Mouse (Mus musculus) left cerebral cortex, adult 2 months (tissue): ENCODE results near the gene Fgf2. TPM values are rescaled to one million over a fixed set of nuclear protein-coding genes. Genes with fewer than 3 reads are reported as not detected.

Experiments
- DNase-seq, 2 experiments: peaks; one replicate each; pipeline ENCODE4 v3.0.0; 2021 to 2022; ENCODE audit warnings: low spot score in 2 of 2, mixed read lengths in 1 of 2; ENCODE audit errors: extremely low spot score in 1 of 2
- H3K27ac ChIP-seq: fragments of 200-600 bp; 2 replicates; pipeline ENCODE4 v1.8.1; 2022
- H3K4me3 ChIP-seq: fragments of 200-600 bp; 2 replicates; pipeline ENCODE4 v1.8.1; 2022
- CTCF ChIP-seq: fragments of 200-600 bp; IDR thresholded peaks from 2 replicates; pipeline ENCODE4 v1.8.1; 2022; ENCODE audit warnings: antibody characterized with exemption, mild to moderate bottlenecking, moderate library complexity
- intact Hi-C: fragments of 180-260 bp; cut with DNase I; formaldehyde crosslinking; loops from one replicate; pipeline ENCODE4 v1.15.1; 2025
- long read RNA-seq, 2 experiments: library from polyadenylated mRNA; stranded (forward); transcript quantifications; one replicate each; pipeline ENCODE4 v2.0.0; 2021; ENCODE audit warnings: borderline mapping rate in 2 of 2
- total RNA-seq, 2 experiments: library from RNA; stranded (reverse); gene quantifications; 2 replicates each; pipeline ENCODE4 v1.2.3; 2021

Fgf2 gene
- total RNA-seq, result 1 to 10 TPM; 4.2 to 4.4 TPM
- long read RNA-seq, experiment 1, full-length matches to known transcripts, result 3 of 5 reads
- long read RNA-seq, experiment 1, partial matches to known transcripts, result 0 of 5 reads
- long read RNA-seq, experiment 1, other reads (novel, unspliced or antisense), result 2 of 5 reads
- long read RNA-seq, experiment 2, full-length matches to known transcripts, result 2 of 4 reads
- long read RNA-seq, experiment 2, partial matches to known transcripts, result 0 of 4 reads
- long read RNA-seq, experiment 2, other reads (novel, unspliced or antisense), result 2 of 4 reads

DNA sequence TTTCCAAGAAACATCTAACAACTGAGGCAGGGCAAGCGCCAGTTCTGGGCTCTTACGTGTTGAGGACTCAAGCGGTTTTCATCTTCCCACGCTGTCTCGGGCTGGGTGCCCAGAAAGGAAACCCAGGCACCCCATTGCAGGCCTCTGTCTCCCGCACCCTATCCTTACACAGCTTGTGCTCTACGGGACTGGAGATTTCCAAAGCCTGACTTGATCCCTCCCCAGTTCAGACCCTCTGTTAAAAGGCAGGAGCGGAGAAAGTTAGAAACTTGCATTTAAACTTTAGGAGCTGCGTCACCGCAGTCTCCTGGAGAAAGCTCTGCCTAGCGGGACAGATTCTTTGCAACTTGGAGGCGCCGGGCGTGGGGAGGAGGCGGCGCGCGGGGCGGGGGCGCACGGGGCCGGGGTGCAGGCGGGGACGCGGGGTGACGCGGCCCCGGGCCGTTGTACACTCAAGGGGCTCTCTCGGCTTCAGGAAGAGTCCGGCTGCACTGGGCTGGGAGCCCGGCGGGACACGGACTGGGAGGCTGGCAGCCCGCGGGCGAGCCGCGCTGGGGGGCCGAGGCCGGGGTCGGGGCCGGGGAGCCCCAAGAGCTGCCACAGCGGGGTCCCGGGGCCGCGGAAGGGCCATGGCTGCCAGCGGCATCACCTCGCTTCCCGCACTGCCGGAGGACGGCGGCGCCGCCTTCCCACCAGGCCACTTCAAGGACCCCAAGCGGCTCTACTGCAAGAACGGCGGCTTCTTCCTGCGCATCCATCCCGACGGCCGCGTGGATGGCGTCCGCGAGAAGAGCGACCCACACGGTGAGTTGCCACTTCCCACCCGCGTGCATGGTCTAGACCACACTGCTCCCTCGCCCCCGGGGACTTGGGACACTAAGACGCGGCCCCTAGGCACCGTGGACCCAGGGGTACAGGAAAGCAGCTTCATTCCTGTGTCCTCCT lies at the start of gene Fgf2:
Gene Fgf2, plus strand, starts transcription at position 126 of the 945 bp plus-strand sequence.
- Histone ChIP-seq H3K27ac (no peak within 1 kb of the TSS), H3K4me3 (peak within 1 kb of the TSS; percentile 52)
- intact Hi-C loops, result no loop called here

DNA sequence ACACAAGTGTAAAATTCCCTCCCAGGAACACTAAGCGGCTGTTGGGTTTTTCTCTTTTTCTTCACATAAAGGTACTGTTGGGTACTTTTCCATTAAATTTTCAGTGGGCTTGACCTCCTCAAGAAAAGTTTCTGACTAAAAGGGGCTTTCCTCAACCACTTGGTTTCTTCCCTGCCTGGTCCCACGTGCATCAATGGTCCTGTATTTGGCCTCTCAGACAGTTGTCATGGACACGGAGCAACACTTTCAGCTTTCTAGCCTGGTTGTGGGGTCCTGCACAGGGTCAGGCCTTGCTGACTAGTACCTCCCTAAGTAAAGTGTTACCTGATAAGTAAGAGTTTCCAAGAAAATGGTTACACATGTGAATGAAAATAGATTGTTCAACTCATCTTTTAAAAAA lies 48.7 kb upstream of the Fgf2 start:
- no peak for TF ChIP-seq CTCF
- DNase-seq, result no peak
- intact Hi-C loops, result no loop called here
- Histone ChIP-seq H3K27ac (no peak overlapping the region), H3K4me3 (no peak overlapping the region)

More for the DNA sequence above, at the start of gene Fgf2:
- DNase-seq, result peak; percentile 27 to 46
- TF ChIP-seq CTCF, result no peak

DNA sequence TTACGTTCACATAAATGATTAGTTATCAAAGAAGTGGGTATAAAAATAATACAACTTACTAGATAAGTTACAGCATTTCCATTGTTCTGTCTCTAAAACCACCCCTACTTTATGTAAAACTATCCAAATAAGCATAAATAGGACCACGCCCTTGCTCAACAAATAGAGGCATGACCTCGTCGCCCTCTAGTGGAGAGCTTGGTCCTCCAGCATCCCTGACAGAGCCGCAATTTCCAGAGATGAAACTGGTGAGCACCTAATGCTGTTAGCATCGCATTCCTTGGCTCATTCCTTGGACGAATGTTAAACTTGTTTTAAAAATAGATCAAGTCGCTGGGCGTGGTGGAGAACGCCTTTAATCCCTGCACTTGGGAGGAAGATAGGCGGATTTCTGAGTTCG lies 45.5 kb upstream of the Fgf2 start:
- intact Hi-C loops, result no loop called here
- Histone ChIP-seq H3K4me3 (no peak overlapping the region), H3K27ac (no peak overlapping the region)
- DNase-seq, result peak; percentile 18 to 31
- peak; percentile 70 for TF ChIP-seq CTCF

DNA sequence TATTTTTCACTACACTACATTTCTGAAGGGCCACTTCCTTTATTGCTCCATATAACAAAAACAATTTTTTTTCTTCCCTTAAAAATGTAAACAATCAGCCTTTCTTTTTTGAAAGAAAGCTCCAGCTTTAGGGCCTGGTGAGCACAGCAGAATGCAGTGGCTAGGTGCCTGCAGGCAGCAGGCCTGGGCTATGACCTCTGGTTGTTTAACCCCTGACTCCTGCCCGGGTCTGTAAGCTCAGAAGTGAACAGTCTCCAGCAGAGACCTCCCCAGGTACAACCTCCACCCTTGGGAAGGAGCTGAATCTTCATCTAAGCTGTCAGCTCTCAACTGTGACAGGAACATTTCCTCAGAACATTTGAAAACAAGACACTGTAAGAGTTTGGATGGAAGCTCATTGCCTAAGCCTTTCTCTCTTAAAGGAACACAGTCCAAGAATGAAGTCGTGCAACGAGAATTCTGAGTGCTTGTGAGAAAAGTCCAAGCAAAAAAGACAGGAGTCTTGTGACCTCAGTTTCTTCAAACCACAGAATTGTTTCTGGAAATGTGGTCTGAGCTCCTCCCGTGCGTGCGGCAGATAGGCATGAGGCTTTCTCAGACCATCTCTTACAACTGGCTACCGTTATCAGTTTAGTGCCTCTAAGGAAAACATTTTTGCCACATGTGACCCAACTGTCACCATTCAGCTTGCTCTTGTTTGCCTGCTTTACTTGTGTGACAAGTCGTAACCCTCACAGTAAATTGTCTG lies 44.6 kb upstream of the Fgf2 start:
- intact Hi-C loops, result no loop called here
- Histone ChIP-seq H3K27ac (no peak overlapping the region), H3K4me3 (no peak overlapping the region)
- DNase-seq, result no peak
- no peak for TF ChIP-seq CTCF

DNA sequence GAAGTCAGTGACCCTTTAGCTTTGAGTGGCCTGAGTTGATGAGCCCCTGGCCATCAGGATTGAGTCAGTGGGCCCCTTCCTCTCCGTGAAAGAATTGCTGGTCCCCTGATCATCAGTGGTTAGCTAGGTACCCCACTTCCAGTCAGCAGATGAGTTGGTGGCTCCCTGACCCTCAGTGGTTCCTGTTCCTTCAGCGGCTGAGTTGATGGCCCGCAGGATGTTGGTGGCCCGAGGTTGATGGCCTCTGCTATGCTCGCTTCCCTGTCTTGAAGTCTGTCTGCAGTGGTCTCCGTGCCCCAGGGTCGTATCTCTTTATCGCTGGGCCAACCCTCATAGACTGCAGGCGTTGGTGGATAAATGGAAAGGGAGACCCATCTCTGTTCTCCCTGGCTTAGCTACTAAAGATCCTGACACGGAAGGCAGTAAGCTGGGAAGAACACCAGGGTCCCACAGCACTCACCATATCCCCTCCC lies 36.2 kb upstream of the Fgf2 start:
- intact Hi-C loops, result loop anchor here (2.0 kb wide), 2 partner anchors 53 to 107 kb away; partner anchors contain the start of gene Spata5
- peak in 1 of 2 experiments; percentile 14 for DNase-seq
- Histone ChIP-seq H3K4me3 (peak overlapping the region; percentile 69), H3K27ac (peak overlapping the region; percentile 96)
- no peak for TF ChIP-seq CTCF

DNA sequence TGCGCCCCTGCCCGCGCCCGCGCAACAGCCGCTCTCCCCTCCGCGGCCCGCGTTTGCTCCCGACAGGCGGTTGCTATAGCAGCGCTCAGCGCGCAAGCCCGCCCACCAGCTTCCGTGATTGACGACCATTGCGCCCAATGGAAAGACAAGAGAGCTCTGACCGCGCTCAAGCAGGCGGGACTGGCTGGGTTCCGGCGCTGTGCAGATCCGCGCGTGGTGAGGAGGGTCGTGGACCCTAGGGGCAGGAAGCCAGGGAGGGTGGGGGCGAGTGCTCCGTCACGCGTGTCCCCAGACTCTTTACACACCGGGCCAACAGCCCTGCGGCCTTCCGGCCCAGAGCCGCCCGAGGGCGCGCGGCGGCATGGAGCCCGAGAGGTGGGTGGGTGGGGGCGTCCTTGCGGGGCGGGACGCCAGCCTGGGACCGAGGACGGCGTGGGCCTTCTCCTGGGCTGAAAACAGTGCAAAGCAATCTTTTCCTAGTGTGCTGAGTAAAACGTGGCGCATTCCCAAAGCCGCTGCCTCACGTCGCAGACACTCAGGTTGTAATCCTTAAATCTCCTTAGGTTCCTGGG lies 35.7 kb upstream of the Fgf2 start, which contains the start of the genes Bbs12 and Cetn4:
Gene Bbs12, plus strand, starts transcription at position 185 of the 572 bp plus-strand sequence.
Gene Cetn4, minus strand, starts transcription at position 339 of the 572 bp plus-strand sequence.
- intact Hi-C loops, result loop anchor here (2.0 kb wide), 2 partner anchors 54 to 106 kb away; partner anchors contain the start of gene Spata5
- peak within 1 kb of the TSS; percentile 96 for H3K27ac ChIP-seq
- peak within 1 kb of the TSS; percentile 69 for H3K4me3 ChIP-seq
- DNase-seq, result peak; percentile 98 to 100
- TF ChIP-seq CTCF, result no peak

DNA sequence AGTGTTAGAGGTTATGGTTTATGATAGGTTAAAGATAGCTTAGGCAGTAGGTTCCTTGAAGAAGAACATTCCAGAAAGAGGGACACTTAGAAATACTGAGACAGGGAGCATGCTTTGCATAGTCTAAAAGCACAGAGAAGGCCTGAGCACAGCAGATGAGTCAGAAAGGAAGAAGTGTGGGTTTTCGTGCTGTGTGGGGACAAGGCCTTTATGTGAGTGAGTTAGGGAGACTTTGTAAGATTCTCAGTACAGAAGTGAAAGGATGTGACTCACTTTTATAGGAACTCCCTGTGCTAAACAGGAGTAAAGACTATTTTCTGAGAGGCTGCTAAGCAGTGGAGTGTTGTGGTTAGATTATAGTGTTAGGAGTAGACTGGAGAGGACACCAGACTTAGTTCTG lies 34.8 kb upstream of the Fgf2 start:
- TF ChIP-seq CTCF, result no peak

DNA sequence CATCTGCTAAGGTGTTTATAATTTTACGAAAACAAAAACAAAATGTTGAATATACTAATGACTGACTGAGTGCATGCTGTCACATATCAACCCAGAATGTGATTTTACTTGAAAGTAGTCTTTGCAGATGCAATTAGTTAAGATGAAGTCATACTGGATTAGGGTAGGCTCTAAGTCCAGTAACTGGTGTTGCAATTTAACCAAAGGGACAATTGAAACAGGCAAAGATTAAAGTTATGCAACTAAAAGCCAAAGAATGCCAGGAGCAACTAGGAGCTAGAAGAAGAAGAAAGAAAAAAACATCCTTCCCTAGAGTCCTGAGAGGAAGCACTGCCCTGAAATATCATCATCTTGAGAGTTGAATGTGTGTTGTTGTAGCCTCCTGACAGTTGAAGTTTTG lies 31.9 kb upstream of the Fgf2 start:
- H3K27ac ChIP-seq, result no peak overlapping the region
- no peak overlapping the region for H3K4me3 ChIP-seq
- TF ChIP-seq CTCF, result no peak
- intact Hi-C loops, result no loop called here
- no peak for DNase-seq

More for the DNA sequence above, 34.8 kb upstream of the Fgf2 start:
- DNase-seq, result peak; percentile 28 to 32
- intact Hi-C loops, result loop anchor here (2.0 kb wide), 2 partner anchors 55 to 105 kb away; partner anchors contain the start of gene Spata5
- H3K27ac ChIP-seq, result peak overlapping the region; percentile 96
- no peak overlapping the region for H3K4me3 ChIP-seq

DNA sequence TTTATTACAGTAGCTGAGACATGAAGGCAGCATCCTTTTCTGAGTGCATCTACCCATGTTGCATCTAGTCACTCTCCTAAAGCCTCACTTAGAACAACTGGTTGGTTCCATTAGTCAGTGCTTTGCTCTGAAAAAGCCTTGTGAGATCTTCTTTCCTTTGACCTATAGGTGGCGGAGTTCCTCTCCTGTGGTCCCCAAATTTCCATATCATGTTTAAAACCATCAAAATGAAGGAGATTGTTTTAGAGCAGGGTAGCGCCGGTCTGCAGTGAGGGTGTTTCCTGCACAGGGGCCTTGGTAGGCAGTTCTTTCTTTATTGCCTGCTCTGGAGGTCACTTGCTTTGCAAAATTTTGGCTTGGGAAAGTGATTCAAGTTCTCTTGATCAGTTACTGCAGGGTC lies 23.8 kb upstream of the Fgf2 start:
- DNase-seq, result no peak
- intact Hi-C loops, result no loop called here

DNA sequence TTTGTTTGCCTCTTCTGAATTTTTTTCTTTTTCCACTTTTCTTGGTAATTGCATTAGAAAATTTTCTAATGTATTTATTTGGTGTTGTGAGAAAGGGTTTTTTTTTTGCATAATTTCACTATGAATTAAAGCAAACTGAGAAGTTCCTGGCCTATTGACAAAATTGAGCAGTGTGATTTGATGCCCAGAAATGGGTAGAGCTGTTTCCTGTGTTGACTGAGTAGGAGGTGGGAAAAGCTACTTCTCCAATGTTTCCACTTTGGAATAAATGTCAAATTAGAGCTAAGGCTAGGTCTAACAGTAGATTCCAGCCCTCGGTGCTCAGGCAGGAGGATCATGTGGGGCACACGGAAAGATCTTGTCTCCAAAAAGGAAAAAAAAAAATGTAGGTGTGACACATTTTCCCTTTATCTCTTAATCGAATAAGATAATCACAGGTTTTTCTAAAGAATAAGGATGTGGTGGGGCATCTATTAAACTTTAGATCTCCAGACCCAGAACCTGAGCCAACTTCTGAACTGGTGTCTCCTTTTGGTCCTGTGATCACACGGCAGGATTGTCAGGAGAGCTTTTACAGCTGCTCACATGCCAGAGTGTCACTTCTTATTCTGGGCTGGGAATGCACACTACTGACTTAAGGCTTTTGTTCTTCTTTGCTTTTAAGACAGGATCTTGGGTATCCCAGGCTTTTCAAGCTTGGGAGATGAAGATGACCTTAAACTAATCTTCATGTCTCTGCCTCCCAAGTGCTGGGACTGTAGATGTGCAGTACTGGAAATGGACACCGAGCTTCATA lies 22.6 kb upstream of the Fgf2 start:
- intact Hi-C loops, result loop anchor here (5.0 kb wide), 1 partner anchor 87 kb away; no protein-coding TSS in a partner anchor
- Histone ChIP-seq H3K27ac (no peak overlapping the region), H3K4me3 (no peak overlapping the region)
- no peak for TF ChIP-seq CTCF
- no peak for DNase-seq

More for the DNA sequence above, 23.8 kb upstream of the Fgf2 start:
- Histone ChIP-seq H3K4me3 (no peak overlapping the region), H3K27ac (no peak overlapping the region)
- TF ChIP-seq CTCF, result peak; percentile 57
